Mouse (Mus musculus): Measurements from ENCODE around the gene Olfr592. TPM values are rescaled to one million over a fixed set of nuclear protein-coding genes. Genes with fewer than 3 reads are reported as not detected.

Gene Olfr592
- total RNA-seq (2023): not detected

DNA sequence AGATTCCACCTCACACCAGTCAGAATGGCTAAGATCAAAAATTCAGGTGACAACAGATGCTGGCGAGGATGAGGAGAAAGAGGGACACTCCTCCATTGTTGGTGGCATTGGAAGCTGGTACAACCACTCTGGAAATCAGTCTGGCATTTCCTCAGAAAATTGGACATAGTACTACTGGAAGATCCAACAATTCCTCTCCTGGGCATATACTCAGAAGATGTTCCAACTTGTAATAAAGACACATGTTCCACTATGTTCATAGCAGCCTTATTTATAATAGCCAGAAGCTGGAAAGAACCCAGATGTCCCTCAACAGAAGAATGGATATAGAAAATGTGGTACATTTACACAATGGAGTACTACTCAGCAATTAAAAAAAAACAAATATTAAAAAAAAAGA is at the start of gene Olfr592:
Gene Olfr592 (plus strand): TSS at position 301 of the 400 bp plus-strand sequence.

DNA sequence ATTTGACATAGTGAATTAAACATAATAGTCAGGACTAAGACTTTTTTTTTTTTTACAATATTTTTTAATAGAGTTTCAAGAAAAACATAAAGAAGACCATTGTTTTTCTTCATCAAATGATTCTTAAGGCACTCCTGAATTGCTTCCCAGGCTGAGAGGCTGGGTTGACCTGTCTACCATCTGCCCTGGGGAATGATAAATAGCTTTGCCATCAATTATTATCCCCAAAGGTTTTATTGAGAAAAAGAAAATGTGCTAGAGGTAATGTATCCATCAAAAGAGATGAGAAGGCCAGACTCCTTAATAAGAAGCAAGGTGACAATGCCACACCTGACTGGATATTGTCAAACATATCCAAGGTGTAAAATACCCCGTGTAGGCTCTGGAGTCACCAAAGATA is 44.0 kb upstream of the Olfr592 start, which contains the start of gene Olfr588-ps1:
Gene Olfr588-ps1 (plus strand): TSS at position 301 of the 400 bp plus-strand sequence.

DNA sequence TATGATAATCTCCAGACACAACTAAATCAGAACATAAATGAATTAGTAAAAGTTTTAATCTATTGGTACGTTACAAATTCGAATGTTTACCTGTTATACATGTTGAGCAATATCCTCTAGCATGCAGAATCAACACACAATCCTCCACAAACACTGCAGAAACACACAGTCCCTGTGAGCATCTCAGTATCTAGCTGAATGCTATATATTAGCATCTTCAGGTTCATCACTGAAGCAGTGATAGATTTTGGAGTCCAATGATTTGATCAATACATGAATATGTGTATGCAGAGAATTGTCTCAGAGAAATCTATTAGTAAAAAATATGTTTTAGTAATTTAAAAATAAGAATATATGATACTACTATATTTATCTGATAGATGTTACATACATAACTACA is 28.3 kb upstream of the Olfr592 start, which contains the start of gene Olfr589:
Gene Olfr589 (minus strand): TSS at position 101 of the 400 bp plus-strand sequence.

DNA sequence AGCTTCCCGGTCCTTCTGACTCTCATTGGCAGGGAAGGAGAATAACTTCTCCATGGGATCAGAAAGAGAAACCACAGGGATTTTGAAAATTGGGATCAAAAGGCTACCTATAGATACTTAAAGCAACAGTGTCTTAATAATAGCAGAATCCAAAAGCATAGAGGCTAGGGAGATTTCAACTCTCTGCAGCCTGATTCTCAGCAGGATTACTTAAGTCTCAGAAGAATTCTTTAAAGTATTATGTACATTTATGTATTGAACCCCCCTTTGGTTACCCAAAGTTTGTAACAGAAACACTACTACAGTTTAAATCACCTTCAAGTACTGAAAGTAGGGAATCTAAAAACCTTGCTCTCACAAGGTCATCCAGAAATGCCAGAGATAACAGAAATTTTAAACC is 6.4 kb upstream of the Olfr592 start, which contains the start of gene Olfr591:
Gene Olfr591 (minus strand): TSS at position 101 of the 400 bp plus-strand sequence.

DNA sequence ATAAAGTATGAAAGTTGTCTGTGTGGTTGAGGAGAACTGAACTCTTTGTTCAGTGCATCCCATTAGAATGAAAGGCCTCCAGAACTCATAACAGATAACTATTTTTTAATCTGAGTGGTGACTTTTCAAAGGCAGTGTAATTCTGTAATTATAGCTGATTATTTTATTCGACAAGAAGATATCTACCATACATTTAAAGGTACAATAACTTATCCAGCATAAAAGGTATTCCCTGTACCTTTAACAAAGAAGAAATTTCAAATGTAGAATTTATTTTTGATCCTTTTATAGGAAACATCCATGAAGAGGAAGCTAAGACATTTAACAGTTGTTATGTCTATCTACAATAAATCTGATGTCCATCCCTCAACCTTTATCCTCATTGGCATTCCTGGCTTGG is 27.0 kb downstream of the Olfr592 start, which contains the start of gene Olfr593:
Gene Olfr593 (plus strand): TSS at position 301 of the 400 bp plus-strand sequence.

DNA sequence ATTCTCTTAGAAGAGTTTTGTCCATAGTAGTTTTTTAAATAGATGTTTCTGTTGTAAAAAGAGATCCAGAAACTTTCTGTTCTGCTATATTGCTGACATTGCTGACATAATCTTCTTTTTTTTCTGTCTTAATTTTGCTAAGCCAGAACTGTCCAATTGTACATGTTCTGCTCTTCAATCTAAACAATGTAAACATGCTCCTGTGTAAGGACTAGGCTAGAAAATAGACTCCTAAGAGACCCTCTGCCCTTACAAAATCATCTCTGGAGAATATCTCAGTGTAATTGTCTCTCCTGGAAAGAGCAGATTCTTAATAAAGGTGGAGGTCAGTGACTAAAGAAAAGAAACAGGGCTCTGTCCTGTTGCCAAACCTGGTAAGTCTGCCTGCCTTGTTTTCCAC is 32.1 kb downstream of the Olfr592 start, which contains the start of gene Olfr594:
Gene Olfr594 (plus strand): TSS at position 301 of the 400 bp plus-strand sequence.

Other genes starting within 250 kb of the Olfr592 start
- not detected for gene Olfr573-ps1, start 242.2 kb upstream of the Olfr592 start, total RNA-seq (2023)
- not detected for gene Olfr574, start 236.3 kb upstream of the Olfr592 start, total RNA-seq (2023)
- not detected for gene Olfr575, start 226.0 kb upstream of the Olfr592 start, total RNA-seq (2023)
- not detected for gene Olfr576, start 222.1 kb upstream of the Olfr592 start, total RNA-seq (2023)
- not detected for gene Olfr577, start 208.9 kb upstream of the Olfr592 start, total RNA-seq (2023)
- gene Olfr578, start 195.5 kb upstream of the Olfr592 start, total RNA-seq (2023): not detected
- not detected for gene Olfr582, start 146.8 kb upstream of the Olfr592 start, total RNA-seq (2023)
- gene Olfr583, start 133.5 kb upstream of the Olfr592 start, total RNA-seq (2023): not detected
- not detected for gene Olfr584, start 102.9 kb upstream of the Olfr592 start, total RNA-seq (2023)
- gene Olfr585, start 87.1 kb upstream of the Olfr592 start, total RNA-seq (2023): not detected
- gene Olfr586, start 59.2 kb upstream of the Olfr592 start, total RNA-seq (2023): not detected
- gene Olfr588-ps1, start 43.9 kb upstream of the Olfr592 start, total RNA-seq (2023): not detected
- gene Olfr589, start 28.4 kb upstream of the Olfr592 start, total RNA-seq (2023): not detected
- not detected for gene Olfr591, start 6.5 kb upstream of the Olfr592 start, total RNA-seq (2023)
- not detected for gene Olfr593, start 27.1 kb downstream of the Olfr592 start, total RNA-seq (2023)
- gene Olfr594, start 32.2 kb downstream of the Olfr592 start, total RNA-seq (2023): not detected
- not detected for gene Usp17ld, start 67.7 kb downstream of the Olfr592 start, total RNA-seq (2023)
- not detected for gene Olfr596, start 120.8 kb downstream of the Olfr592 start, total RNA-seq (2023)
- gene Olfr597, start 131.5 kb downstream of the Olfr592 start, total RNA-seq (2023): not detected
- not detected for gene Olfr598, start 138.8 kb downstream of the Olfr592 start, total RNA-seq (2023)
- gene Olfr599, start 151.1 kb downstream of the Olfr592 start, total RNA-seq (2023): not detected
- gene Olfr600, start 164.9 kb downstream of the Olfr592 start, total RNA-seq (2023): not detected
- gene Olfr601, start 177.9 kb downstream of the Olfr592 start, total RNA-seq (2023): not detected
- gene Olfr603, start 201.4 kb downstream of the Olfr592 start, total RNA-seq (2023): not detected
- gene Usp17lc, start 230.3 kb downstream of the Olfr592 start, total RNA-seq (2023): not detected

Data from monocyte, adult 59 days (primary cell).